Mouse (Mus musculus): Measurements from ENCODE around the gene Slc25a23. TPM values are rescaled to one million over a fixed set of nuclear protein-coding genes. Genes with fewer than 3 reads are reported as not detected.

The Slc25a23 gene
- polyA plus RNA-seq (2016; fragmentation: Nextera tagmentation; extraction: Ambion mirVana), result 4.5 and 4.9 TPM in 2 replicates

DNA sequence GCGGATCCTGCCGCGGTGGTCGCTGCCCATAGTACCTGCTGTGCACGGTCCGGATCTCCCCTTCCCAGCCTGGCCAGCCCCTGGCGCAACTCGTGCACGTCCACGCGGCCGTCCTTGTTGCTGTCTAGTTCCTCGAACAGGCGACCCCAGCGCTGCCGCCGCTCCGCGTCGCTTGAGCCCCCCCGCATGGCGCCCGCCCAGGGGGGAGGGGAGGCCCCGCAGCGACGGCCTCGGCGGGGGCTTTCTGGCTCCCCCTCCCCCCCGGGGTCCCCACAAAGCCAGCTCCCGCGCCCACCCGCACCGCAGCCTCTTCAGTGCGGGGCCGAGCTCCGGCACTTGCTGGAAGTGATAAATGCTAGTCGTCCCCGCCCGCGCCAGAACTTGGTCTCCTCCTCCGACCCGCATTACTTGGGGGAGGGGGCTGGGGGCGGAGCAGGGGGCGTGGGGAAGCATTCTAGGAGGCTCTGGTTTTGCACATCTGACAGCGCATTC is at the start of gene Slc25a23:
Gene Slc25a23, minus strand, starts transcription at position 378 of the 492 bp plus-strand sequence.
- no peak within 1 kb of the TSS for H3K27ac ChIP-seq

DNA sequence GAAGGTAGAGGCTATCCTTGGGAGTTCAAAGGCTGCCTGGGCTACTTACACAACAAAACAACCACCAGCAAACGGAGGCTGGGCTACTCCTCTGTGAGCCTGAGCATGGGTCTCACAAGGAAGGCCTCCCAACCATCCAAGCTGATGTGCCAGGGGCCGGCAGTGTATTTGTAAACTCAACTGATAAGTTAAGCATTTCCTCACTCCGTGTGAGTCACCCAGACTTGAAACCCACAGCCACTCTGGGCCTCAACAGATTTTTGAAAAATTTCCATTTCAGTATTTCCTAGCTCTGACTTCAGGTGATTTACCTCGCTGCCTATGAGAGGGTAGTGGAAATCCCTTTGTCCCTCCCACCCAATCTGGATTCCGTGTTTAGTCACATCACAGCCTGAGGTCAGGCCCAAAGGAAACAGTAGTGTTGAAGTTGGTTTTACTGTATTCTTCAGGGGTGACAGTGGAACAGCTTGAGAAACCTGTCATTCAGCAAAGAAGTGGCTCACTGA is 49.1 kb upstream of the Slc25a23 start:
- Histone ChIP-seq H3K27me3 (no peaks in the 10 kb centered on the region), H3K9me3 (no peaks in the 10 kb centered on the region), H3K4me3 (replicated peaks) (no peak overlapping the region), H3K36me3 (0 out of 2 replicates have a peak, but pooled peaks cover 4% of the 10 kb centered on the region), H3K27ac (no peak overlapping the region), H3K4me2 (no peak overlapping the region), H3K9ac (replicated peaks) (no peak overlapping the region), H3K4me1 (replicated peaks) (peaks cover 22% of the 10 kb centered on the region)
- whole genome bisulfite sequencing, result 45% methylated on average over 5 of the region's 5 CpGs
- ATAC-seq (ENCODE audit: insufficient number of reproducible peaks, insufficient read depth, low FRiP score, low TSS enrichment, low read depth), result no peak

More for the DNA sequence above, at the start of gene Slc25a23:
- peak within 1 kb of the TSS; percentile 89 for H3K4me2 ChIP-seq
- WGBS, result under 1% methylated on average over 39 of the region's 45 CpGs
- H3K9ac ChIP-seq (replicated peaks), result peak within 1 kb of the TSS; percentile 66
- H3K9me3 ChIP-seq, result no peaks in the 10 kb centered on the region
- H3K4me1 ChIP-seq (replicated peaks), result peaks cover 15% of the 10 kb centered on the region
- H3K27me3 ChIP-seq, result peaks cover 64% of the 10 kb centered on the region
- no peaks in the 10 kb centered on the region for H3K36me3 ChIP-seq
- peak within 1 kb of the TSS; percentile 82 for H3K4me3 ChIP-seq (replicated peaks)
- peak; percentile 48; the same call in 1 of the 2 replicates for ATAC-seq (ENCODE audit: insufficient number of reproducible peaks, insufficient read depth, low FRiP score, low TSS enrichment, low read depth)

DNA sequence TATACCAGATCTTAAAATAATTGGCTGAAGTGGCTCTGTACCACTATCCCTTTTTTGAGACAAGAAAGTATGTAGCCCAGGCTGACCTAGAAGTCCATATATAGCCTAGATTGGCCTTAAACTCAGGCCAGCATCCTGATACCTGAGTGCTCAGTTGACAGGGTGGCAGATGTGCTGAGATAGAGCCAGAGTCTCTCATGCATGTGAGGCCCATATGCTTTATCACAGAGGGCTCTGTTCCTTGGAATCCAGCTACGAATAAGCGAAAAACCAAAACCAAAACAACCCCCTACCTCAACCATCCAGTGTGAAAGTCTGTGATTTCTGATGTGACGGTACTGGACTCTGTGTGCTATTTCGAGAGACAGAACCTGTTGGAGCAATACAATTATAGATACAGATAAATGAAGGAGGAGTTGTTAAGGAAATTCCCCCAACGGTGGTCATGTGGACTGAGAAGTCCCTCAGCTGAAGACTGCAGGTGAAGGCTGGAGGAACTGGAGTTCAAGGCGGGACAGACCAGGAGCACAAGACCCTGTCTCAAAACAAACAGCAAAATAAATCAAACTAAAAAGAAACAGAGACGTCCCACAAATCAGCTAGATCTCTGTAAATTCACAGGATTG is 48.5 kb upstream of the Slc25a23 start:
- no peak for ATAC-seq (ENCODE audit: insufficient number of reproducible peaks, insufficient read depth, low FRiP score, low TSS enrichment, low read depth)
- Histone ChIP-seq H3K4me1 (replicated peaks) (peaks cover 22% of the 10 kb centered on the region), H3K4me3 (replicated peaks) (no peak overlapping the region), H3K27ac (no peak overlapping the region), H3K4me2 (no peak overlapping the region), H3K36me3 (0 out of 2 replicates have a peak, but pooled peaks cover 4% of the 10 kb centered on the region), H3K9me3 (no peaks in the 10 kb centered on the region), H3K27me3 (no peaks in the 10 kb centered on the region), H3K9ac (replicated peaks) (no peak overlapping the region)
- 70% methylated on average over 7 of the region's 7 CpGs for WGBS

DNA sequence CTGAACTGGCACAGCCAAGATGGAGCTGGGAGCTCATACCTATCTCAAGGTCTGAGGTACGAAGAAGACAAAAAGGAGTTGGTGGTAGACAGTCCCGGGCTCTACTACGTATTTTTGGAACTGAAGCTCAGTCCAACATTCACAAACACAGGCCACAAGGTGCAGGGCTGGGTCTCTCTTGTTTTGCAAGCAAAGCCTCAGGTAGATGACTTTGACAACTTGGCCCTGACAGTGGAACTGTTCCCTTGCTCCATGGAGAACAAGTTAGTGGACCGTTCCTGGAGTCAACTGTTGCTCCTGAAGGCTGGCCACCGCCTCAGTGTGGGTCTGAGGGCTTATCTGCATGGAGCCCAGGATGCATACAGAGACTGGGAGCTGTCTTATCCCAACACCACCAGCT is 47.4 kb upstream of the Slc25a23 start:
- no peak for ATAC-seq (ENCODE audit: insufficient number of reproducible peaks, insufficient read depth, low FRiP score, low TSS enrichment, low read depth)
- Histone ChIP-seq H3K27ac (no peak overlapping the region), H3K27me3 (no peaks in the 10 kb centered on the region), H3K4me3 (replicated peaks) (no peak overlapping the region), H3K4me2 (peak overlapping the region; percentile 11), H3K9me3 (no peaks in the 10 kb centered on the region), H3K4me1 (replicated peaks) (peaks cover 22% of the 10 kb centered on the region), H3K36me3 (0 out of 2 replicates have a peak, but pooled peaks cover 4% of the 10 kb centered on the region), H3K9ac (replicated peaks) (no peak overlapping the region)
- 92% methylated on average over 5 of the region's 5 CpGs for WGBS

- 9% methylated on average over 9 of the region's 9 CpGs for WGBS
- no peaks in the 10 kb centered on the region for H3K9me3 ChIP-seq
- ATAC-seq (ENCODE audit: insufficient number of reproducible peaks, insufficient read depth, low FRiP score, low TSS enrichment, low read depth), result no peak
- H3K27me3 ChIP-seq, result no peaks in the 10 kb centered on the region
- peak overlapping the region; percentile 75 for H3K4me2 ChIP-seq
- peaks cover 22% of the 10 kb centered on the region for H3K4me1 ChIP-seq (replicated peaks)
- 0 out of 2 replicates have a peak, but pooled peaks cover 4% of the 10 kb centered on the region for H3K36me3 ChIP-seq
- peak overlapping the region; percentile 66 for H3K4me3 ChIP-seq (replicated peaks)
- no peak overlapping the region for H3K27ac ChIP-seq
- H3K9ac ChIP-seq (replicated peaks), result peak overlapping the region; percentile 83
Measured at GRCm38 (mm10) chr17:57106035-57106368, 46.3 kb upstream of the Slc25a23 start.

DNA sequence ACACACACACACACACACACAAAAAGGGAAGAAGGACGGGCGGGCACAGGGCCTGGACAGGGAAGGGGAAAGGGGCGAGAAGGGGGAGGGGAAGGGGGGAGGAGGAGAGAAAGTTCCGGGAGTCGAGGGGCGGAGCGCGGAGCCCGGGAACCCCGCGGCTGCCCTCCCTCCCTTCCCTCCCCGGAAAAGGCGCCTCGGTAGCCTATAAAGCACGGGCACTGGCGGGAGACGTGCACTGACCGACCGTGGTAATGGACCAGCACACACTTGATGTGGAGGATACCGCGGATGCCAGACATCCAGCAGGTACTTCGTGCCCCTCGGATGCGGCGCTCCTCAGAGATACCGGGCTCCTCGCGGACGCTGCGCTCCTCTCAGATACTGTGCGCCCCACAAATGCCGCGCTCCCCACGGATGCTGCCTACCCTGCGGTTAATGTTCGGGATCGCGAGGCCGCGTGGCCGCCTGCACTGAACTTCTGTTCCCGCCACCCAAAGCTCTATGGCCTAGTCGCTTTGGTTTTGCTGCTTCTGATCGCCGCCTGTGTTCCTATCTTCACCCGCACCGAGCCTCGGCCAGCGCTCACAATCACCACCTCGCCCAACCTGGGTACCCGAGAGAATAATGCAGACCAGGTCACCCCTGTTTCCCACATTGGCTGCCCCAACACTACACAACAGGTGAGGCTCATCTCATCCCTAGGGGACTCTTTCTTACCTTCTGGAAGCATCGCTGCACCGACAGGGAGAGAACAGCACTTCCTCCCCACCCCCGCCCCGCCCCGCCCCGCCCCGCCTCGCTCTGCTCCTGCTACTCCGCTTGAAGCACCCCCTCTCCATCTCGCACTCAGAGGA is 45.7 kb upstream of the Slc25a23 start, which contains the start of gene Tnfsf9:
Gene Tnfsf9, plus strand, starts transcription at position 145 of the 854 bp plus-strand sequence.
- H3K4me3 ChIP-seq (replicated peaks), result peak within 1 kb of the TSS; percentile 66
- 1% methylated on average over 59 of the region's 61 CpGs for WGBS
- H3K27ac ChIP-seq, result peak within 1 kb of the TSS; percentile 74
- no peaks in the 10 kb centered on the region for H3K27me3 ChIP-seq
- peak within 1 kb of the TSS; percentile 75 for H3K4me2 ChIP-seq
- H3K36me3 ChIP-seq, result 0 out of 2 replicates have a peak, but pooled peaks cover 4% of the 10 kb centered on the region
- peaks cover 22% of the 10 kb centered on the region for H3K4me1 ChIP-seq (replicated peaks)
- ATAC-seq (ENCODE audit: insufficient number of reproducible peaks, insufficient read depth, low FRiP score, low TSS enrichment, low read depth), result peak; percentile 69
- H3K9ac ChIP-seq (replicated peaks), result peak within 1 kb of the TSS; percentile 83
- H3K9me3 ChIP-seq, result no peaks in the 10 kb centered on the region

GRCm38 (mm10) chr17:57104496-57104895 is 44.8 kb upstream of the Slc25a23 start:
- H3K27ac ChIP-seq, result peak overlapping the region; percentile 4; the same call in 1 of the 2 replicates
- 44% methylated on average over 4 of the region's 4 CpGs for WGBS
- ATAC-seq (ENCODE audit: insufficient number of reproducible peaks, insufficient read depth, low FRiP score, low TSS enrichment, low read depth), result no peak

DNA sequence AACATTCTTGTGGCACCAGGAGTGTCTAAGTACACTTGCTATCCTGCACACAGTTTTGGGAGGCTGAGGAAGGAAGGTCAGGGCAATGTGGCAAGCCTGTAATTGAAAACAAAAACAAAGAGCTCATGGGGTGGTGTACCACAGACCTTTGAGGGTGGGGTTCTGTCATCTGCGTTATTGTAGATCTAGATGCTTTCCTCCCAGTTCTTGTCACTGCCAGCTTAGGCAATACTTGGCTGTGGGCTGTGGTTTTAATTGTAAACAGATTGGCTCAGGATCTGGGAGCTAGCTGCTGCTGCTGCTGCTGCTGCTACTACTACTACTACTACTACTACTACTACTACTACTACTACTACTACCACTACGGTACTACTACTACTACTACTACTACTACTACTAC is 42.6 kb upstream of the Slc25a23 start:
- Histone ChIP-seq H3K9me3 (no peaks in the 10 kb centered on the region), H3K27ac (no peak overlapping the region), H3K9ac (replicated peaks) (no peak overlapping the region), H3K4me2 (no peak overlapping the region), H3K27me3 (no peaks in the 10 kb centered on the region), H3K4me1 (replicated peaks) (peaks cover 21% of the 10 kb centered on the region), H3K4me3 (replicated peaks) (no peak overlapping the region), H3K36me3 (0 out of 2 replicates have a peak, but pooled peaks cover 2% of the 10 kb centered on the region)
- 77% methylated on average over 2 of the region's 2 CpGs for WGBS
- ATAC-seq (ENCODE audit: insufficient number of reproducible peaks, insufficient read depth, low FRiP score, low TSS enrichment, low read depth), result no peak

More at GRCm38 (mm10) chr17:57104496-57104895, 44.8 kb upstream of the Slc25a23 start:
- H3K4me3 ChIP-seq (replicated peaks), result peak overlapping the region; percentile 66
- H3K36me3 ChIP-seq, result 0 out of 2 replicates have a peak, but pooled peaks cover 4% of the 10 kb centered on the region
- peak overlapping the region; percentile 75 for H3K4me2 ChIP-seq
- no peaks in the 10 kb centered on the region for H3K27me3 ChIP-seq
- 0 out of 2 replicates have a peak overlapping the region, but pooled peaks have one; percentile 83 for H3K9ac ChIP-seq (replicated peaks)
- peaks cover 22% of the 10 kb centered on the region for H3K4me1 ChIP-seq (replicated peaks)
- no peaks in the 10 kb centered on the region for H3K9me3 ChIP-seq

DNA sequence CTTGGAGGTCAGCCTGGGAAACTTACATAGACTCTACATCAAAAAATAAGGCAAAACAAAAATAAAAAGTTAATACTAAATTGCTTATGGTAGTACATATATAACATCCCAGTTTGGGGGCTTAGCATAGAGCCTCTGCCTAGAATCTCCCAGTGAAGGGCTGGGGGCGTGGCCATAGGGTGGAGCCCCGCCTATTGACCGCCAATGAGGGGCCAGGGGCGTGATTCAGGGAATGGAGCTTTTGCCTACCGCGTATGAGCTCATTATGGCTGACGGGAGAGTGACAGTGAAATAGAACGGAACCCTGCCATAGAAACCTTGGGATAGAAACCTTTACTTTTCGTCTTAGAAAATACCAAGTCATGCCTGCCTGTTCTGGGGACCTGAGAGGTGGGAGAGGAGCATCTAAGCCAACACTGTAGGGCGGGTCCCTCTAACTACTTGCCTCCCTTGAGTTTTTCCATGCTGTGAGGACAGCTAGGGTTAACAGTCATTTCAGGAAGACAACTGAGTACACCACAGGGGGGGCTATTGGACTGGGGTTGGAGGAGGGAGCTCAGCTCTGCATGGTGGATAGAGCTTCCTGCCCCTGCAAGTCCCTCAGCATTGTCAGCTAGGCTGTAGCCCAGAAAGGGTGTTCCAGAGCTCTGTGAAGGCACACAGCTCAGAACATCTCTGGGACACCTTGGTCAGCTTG is 40.1 kb upstream of the Slc25a23 start:
- Histone ChIP-seq H3K9ac (replicated peaks) (no peak overlapping the region), H3K9me3 (no peaks in the 10 kb centered on the region), H3K4me1 (replicated peaks) (peaks cover 16% of the 10 kb centered on the region), H3K36me3 (no peaks in the 10 kb centered on the region), H3K4me3 (replicated peaks) (no peak overlapping the region), H3K27ac (no peak overlapping the region), H3K4me2 (no peak overlapping the region), H3K27me3 (peaks cover 18% of the 10 kb centered on the region)
- 13% methylated on average over 10 of the region's 10 CpGs for WGBS
- no peak for ATAC-seq (ENCODE audit: insufficient number of reproducible peaks, insufficient read depth, low FRiP score, low TSS enrichment, low read depth)

GRCm38 (mm10) chr17:57098321-57098720 is 38.7 kb upstream of the Slc25a23 start:
- 86% methylated on average over 5 of the region's 5 CpGs for WGBS
- no peak for ATAC-seq (ENCODE audit: insufficient number of reproducible peaks, insufficient read depth, low FRiP score, low TSS enrichment, low read depth)
- no peaks in the 10 kb centered on the region for H3K9me3 ChIP-seq

More at GRCm38 (mm10) chr17:57098321-57098720, 38.7 kb upstream of the Slc25a23 start:
- Histone ChIP-seq H3K4me2 (no peak overlapping the region), H3K9ac (replicated peaks) (no peak overlapping the region), H3K27me3 (peaks cover 22% of the 10 kb centered on the region), H3K36me3 (no peaks in the 10 kb centered on the region), H3K27ac (no peak overlapping the region), H3K4me1 (replicated peaks) (peaks cover 10% of the 10 kb centered on the region; the same call in 1 of the 2 replicates), H3K4me3 (replicated peaks) (no peak overlapping the region)

Data from limb, embryonic 12.5 days (tissue).